Mouse (Mus musculus): ENCODE measurements around the gene Pcyt1a. TPM values are rescaled to one million over a fixed set of nuclear protein-coding genes. Genes with fewer than 3 reads are reported as not detected.
A peak's percentile ranks its signal among the peaks of the same experiment; 100 is the strongest.

Pcyt1a gene
- polyA plus RNA-seq, 1 experiment from 2014 or later: 42.7 TPM

GRCm38 (mm10) chr16:32513401-32513800 is 82.7 kb downstream of the Pcyt1a start:
- Histone ChIP-seq H3K27me3 (replicated peaks) (no peaks in the 10 kb centered on the region), H3K9me3 (no peaks in the 10 kb centered on the region), H3K4me2 (no peak overlapping the region), H3K4me3 (replicated peaks) (no peak overlapping the region), H3K9ac (no peak overlapping the region), H3K4me1 (peaks cover 16% of the 10 kb centered on the region), H3K27ac (peak overlapping the region; percentile 38; the same call in 1 of the 2 replicates), H3K36me3 (no peaks in the 10 kb centered on the region)
- no peak for ATAC-seq (ENCODE audit: insufficient read depth, low FRiP score, low read depth)
- 73% methylated on average over 6 of the region's 6 CpGs for WGBS

GRCm38 (mm10) chr16:32513948-32514347 is 83.2 kb downstream of the Pcyt1a start:
- no peaks in the 10 kb centered on the region for H3K36me3 ChIP-seq
- no peak for ATAC-seq (ENCODE audit: insufficient read depth, low FRiP score, low read depth)
- no peaks in the 10 kb centered on the region for H3K9me3 ChIP-seq
- peaks cover 16% of the 10 kb centered on the region for H3K4me1 ChIP-seq
- H3K9ac ChIP-seq: no peak overlapping the region
- H3K4me2 ChIP-seq: no peak overlapping the region
- no peak overlapping the region for H3K4me3 ChIP-seq (replicated peaks)
- 90% methylated on average over 6 of the region's 6 CpGs for WGBS
- H3K27me3 ChIP-seq (replicated peaks): no peaks in the 10 kb centered on the region
- H3K27ac ChIP-seq: no peak overlapping the region

GRCm38 (mm10) chr16:32516006-32516962 is 85.6 kb downstream of the Pcyt1a start:
- Histone ChIP-seq H3K4me3 (replicated peaks) (0 out of 2 replicates have a peak overlapping the region, but pooled peaks have one; percentile 11), H3K27ac (peak overlapping the region; percentile 73), H3K4me2 (peak overlapping the region; percentile 45), H3K9ac (no peak overlapping the region), H3K4me1 (peaks cover 14% of the 10 kb centered on the region), H3K27me3 (replicated peaks) (no peaks in the 10 kb centered on the region), H3K9me3 (no peaks in the 10 kb centered on the region), H3K36me3 (no peaks in the 10 kb centered on the region)
- peak; percentile 74 for ATAC-seq (ENCODE audit: insufficient read depth, low FRiP score, low read depth)
- WGBS: 25% methylated on average over 21 of the region's 21 CpGs

GRCm38 (mm10) chr16:32517785-32518481 is 87.2 kb downstream of the Pcyt1a start:
- Histone ChIP-seq H3K4me1 (peaks cover 12% of the 10 kb centered on the region), H3K4me3 (replicated peaks) (no peak overlapping the region), H3K4me2 (no peak overlapping the region), H3K27me3 (replicated peaks) (no peaks in the 10 kb centered on the region), H3K36me3 (no peaks in the 10 kb centered on the region), H3K9me3 (no peaks in the 10 kb centered on the region), H3K9ac (no peak overlapping the region), H3K27ac (no peak overlapping the region)
- ATAC-seq (ENCODE audit: insufficient read depth, low FRiP score, low read depth): no peak
- WGBS: 75% methylated on average over 12 of the region's 12 CpGs

- no peaks in the 10 kb centered on the region for H3K36me3 ChIP-seq
- WGBS: 74% methylated on average over 15 of the region's 15 CpGs
- no peaks in the 10 kb centered on the region for H3K9me3 ChIP-seq
- H3K4me3 ChIP-seq (replicated peaks): no peak overlapping the region
- peaks cover 11% of the 10 kb centered on the region for H3K4me1 ChIP-seq
- H3K27me3 ChIP-seq (replicated peaks): no peaks in the 10 kb centered on the region
- ATAC-seq (ENCODE audit: insufficient read depth, low FRiP score, low read depth): no peak
- H3K27ac ChIP-seq: peak overlapping the region; percentile 23
- no peak overlapping the region for H3K4me2 ChIP-seq
- no peak overlapping the region for H3K9ac ChIP-seq
Observed at GRCm38 (mm10) chr16:32519656-32520371, 89.1 kb downstream of the Pcyt1a start.

- ATAC-seq (ENCODE audit: insufficient read depth, low FRiP score, low read depth): peak; percentile 58
- Histone ChIP-seq H3K9me3 (no peaks in the 10 kb centered on the region), H3K4me2 (no peak overlapping the region), H3K9ac (no peak overlapping the region), H3K36me3 (no peaks in the 10 kb centered on the region), H3K4me3 (replicated peaks) (no peak overlapping the region), H3K4me1 (peaks cover 11% of the 10 kb centered on the region), H3K27me3 (replicated peaks) (no peaks in the 10 kb centered on the region), H3K27ac (peak overlapping the region; percentile 23; the same call in 1 of the 2 replicates)
- WGBS: 53% methylated on average over 9 of the region's 9 CpGs
Observed at GRCm38 (mm10) chr16:32520372-32520748, 89.6 kb downstream of the Pcyt1a start.

GRCm38 (mm10) chr16:32522578-32523194 is 92.0 kb downstream of the Pcyt1a start:
- no peak for ATAC-seq (ENCODE audit: insufficient read depth, low FRiP score, low read depth)
- Histone ChIP-seq H3K4me3 (replicated peaks) (no peak overlapping the region), H3K9me3 (no peaks in the 10 kb centered on the region), H3K4me1 (no peaks in the 10 kb centered on the region), H3K27ac (peak overlapping the region; percentile 59), H3K4me2 (no peak overlapping the region), H3K36me3 (no peaks in the 10 kb centered on the region), H3K27me3 (replicated peaks) (no peaks in the 10 kb centered on the region), H3K9ac (no peak overlapping the region)
- WGBS: 61% methylated on average over 6 of the region's 6 CpGs

GRCm38 (mm10) chr16:32523462-32524243 is 92.9 kb downstream of the Pcyt1a start:
- H3K36me3 ChIP-seq: no peaks in the 10 kb centered on the region
- no peak overlapping the region for H3K4me2 ChIP-seq
- 52% methylated on average over 8 of the region's 8 CpGs for WGBS
- no peaks in the 10 kb centered on the region for H3K27me3 ChIP-seq (replicated peaks)
- no peak for ATAC-seq (ENCODE audit: insufficient read depth, low FRiP score, low read depth)
- 0 out of 2 replicates have a peak overlapping the region, but pooled peaks have one; percentile 12 for H3K27ac ChIP-seq
- H3K9me3 ChIP-seq: no peaks in the 10 kb centered on the region
- H3K9ac ChIP-seq: no peak overlapping the region
- no peak overlapping the region for H3K4me3 ChIP-seq (replicated peaks)
- H3K4me1 ChIP-seq: no peaks in the 10 kb centered on the region

GRCm38 (mm10) chr16:32524244-32524615 is 93.5 kb downstream of the Pcyt1a start:
- Histone ChIP-seq H3K36me3 (no peaks in the 10 kb centered on the region), H3K27ac (no peak overlapping the region), H3K4me1 (no peaks in the 10 kb centered on the region), H3K9me3 (no peaks in the 10 kb centered on the region), H3K4me2 (no peak overlapping the region), H3K9ac (no peak overlapping the region), H3K4me3 (replicated peaks) (no peak overlapping the region), H3K27me3 (replicated peaks) (no peaks in the 10 kb centered on the region)
- no peak for ATAC-seq (ENCODE audit: insufficient read depth, low FRiP score, low read depth)
- WGBS: 65% methylated on average over 5 of the region's 5 CpGs
